Mouse (Mus musculus) c-Kit-positive CD71-positive TER-119-negative erythroid progenitor cells, embryonic 14.5 days (primary cell): ENCODE data around the gene Sgf29.

Source experiments
- DNase-seq: peaks from one replicate; pipeline ENCODE4 v3.0.0-alpha.2; 2013; ENCODE audit warnings: low read depth

The Sgf29 gene

GRCm38 (mm10) chr7:126707442-126708174, 58.5 kb downstream of the Sgf29 start, which contains the start of gene Coro1a:
TSS of gene Coro1a (minus strand) at chr7:126707787.
- DNase-seq, result no peak

DNA sequence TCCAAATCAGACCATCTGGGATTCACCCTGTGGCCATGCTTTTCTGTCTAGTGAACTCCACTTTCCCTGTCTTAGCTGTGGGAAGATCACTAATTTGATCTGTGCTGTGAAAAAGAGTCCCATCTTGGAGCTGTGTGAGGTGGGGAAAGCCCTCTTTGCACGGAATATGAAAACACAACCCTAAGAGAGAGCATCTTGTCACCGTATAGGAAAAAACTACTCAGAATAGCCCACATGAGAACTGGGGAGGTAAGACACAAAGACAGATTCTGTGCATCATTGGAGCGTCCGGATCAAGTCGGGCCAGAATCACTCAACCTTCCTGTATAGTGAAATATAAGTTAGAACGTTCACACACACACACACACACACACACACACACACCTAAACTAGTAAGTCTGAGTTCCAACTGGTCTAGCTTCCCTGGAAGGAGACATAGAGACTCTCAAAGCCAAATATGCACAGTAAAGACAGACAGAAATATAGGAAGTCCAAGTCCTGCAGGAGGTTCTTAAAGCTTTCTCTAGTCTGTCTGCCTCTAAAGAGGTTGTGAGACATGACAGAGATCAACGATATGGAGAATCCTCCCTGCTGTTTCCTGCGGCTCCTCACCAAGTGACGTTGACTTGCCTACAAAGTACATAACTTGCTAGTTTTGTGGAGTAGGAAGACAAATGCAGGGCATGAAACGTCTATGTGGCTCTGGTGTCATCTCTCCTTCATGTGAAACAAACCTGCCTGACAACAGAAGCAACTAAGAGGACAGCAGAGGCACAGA, 59.3 kb downstream of the Sgf29 start:
- no peak for DNase-seq

GRCm38 (mm10) chr7:126710266-126710665, 61.2 kb downstream of the Sgf29 start:
- DNase-seq, result no peak

DNA sequence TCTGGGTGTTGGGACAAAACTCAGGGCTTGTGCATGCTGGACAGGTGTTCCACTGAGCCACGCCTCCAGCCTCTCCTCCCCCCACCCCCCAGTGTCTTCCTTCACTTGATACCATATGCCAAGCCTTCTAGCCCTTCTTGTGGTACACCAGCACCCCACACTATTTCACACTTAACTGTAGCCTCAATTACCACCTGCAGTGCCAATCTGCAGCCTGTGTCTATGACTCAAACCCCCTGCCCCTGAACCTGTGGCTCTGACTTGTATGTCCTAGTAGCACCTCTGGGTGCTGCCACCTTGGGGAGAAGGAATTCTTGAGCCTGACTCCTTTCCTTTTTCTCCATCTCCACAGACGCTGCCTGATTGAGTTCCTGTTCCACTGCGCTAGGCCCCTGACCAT, 62.8 kb downstream of the Sgf29 start:
- DNase-seq, result no peak

DNA sequence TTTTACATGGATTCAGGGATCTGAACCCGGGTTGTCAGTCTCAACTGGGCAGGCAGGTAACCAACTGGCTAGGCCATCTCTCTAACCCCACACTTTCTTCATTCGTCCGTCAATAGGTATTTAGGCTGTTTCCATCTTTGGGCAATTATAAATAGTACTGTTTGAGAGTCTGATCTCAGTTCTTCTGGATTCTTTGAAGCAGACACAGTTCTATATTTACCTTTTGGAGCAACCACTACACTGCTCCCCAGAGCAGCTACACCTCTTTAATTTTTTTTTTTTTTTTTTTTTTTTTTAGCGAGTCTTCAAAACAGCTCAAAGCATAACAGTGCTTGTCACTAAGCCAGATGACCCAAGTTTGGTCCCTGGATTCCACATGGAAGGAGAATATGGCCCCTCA, 66.6 kb downstream of the Sgf29 start:
- no peak for DNase-seq

- no peak for DNase-seq
Measured at GRCm38 (mm10) chr7:126717566-126717965, 68.5 kb downstream of the Sgf29 start.

DNA sequence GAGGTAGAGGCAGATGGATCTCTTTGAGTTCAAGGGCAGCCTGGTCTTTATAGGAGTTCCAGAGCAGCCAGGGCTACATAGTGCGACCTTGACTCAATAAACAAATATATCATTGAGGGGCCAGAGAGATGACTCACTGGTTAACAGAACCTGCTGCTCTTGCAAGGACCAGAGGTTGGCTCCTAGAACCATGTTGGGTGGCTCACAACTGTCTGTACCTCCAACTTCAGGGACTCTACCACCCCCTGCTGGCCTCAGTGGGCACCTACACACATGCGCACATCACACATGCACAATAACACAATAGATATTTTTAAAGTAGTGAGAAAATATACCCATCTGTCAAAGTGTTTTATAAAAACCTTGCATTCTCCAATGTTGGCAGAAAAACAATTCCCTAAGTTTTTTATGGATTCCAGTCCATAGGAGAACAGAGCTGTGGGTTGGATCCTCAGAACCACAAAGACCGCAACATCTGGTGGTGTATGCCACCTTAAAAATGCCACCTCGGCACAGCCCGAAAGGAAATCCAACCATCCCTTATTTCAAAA, 69.8 kb downstream of the Sgf29 start:
- no peak for DNase-seq

DNA sequence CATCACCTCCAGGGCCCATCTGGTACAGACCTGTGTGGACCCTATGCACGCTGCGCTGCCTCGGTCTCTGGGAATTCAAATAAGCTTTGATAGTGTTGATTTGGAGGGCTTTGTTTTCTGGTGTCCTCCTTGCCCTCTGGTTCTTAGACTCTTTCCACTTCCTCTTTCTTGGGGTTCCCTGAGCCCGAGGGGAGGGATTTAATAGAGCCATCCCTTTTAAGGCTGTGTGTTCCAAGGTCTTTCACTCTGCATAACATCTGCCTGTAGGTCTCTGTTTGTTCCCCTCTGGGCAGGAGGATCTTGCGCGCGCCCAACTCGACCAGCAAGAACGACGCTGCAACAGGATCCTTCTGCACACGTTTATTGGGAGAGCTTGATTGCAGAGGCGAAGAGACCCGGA, 72.5 kb downstream of the Sgf29 start:
- DNase-seq, result no peak
